Mouse (Mus musculus): ENCODE measurements at regions not wholly inside any gene's neighbourhood (a gene's known extent, or its start where the extent isn't known, plus 50 kb on each side); places are given as distances from the start of the nearest gene placed in this dataset.

DNA sequence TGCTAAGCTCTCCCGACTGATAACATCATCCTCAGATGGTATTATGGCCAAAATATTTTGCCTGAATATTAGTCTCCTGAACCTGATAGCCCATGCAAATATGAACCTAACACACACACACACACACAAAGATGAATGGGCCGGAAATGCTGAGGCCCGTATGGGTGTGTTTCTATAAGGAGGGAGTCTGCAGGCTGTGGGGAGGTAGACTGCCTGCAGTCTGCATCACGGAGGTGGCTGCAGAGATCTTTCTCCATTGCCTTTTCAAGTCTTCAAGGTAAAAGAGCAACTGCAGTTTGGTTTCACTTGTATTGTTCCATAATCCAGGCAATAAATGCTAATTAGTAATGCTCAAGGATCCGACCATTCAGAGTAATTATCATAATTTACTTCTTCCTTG is 424.3 kb upstream of the Ubash3b start:
- Histone ChIP-seq H3K4me2 (peak overlapping the region; percentile 51), H3K4me3 (no peak overlapping the region), H3K36me3 (peaks cover 50% of the 10 kb centered on the region), H3K9me3 (no peaks in the 10 kb centered on the region), H3K9ac (peak overlapping the region; percentile 68), H3K4me1 (peaks cover 57% of the 10 kb centered on the region), H3K27ac (replicated peaks) (peak overlapping the region; percentile 33; the same call in 1 of the 2 replicates), H3K27me3 (replicated peaks) (no peaks in the 10 kb centered on the region)
- ATAC-seq (ENCODE audit: extremely low read depth, insufficient number of reproducible peaks, low FRiP score, low TSS enrichment) = no peak
- 65% methylated on average over 5 of the region's 5 CpGs for WGBS

DNA sequence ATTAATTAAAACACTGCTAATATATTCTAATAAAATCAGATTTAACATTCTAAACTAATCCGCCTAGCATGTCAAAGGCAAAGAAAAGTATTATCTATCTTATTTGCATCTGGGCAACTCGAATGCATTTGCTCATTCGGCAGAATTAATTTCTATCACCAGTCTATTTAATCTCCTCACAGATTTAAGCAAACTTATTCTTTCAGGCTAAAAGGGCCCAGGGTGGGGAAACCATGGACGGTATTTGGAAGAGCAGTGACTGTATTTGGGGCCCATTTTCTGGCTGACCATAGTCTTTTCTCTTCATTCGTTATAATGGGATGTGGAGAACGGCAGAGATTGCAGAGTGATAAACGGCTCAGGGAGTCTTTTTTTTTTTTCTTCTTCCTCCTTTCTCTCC is 423.5 kb upstream of the Ubash3b start:
- Histone ChIP-seq H3K27me3 (replicated peaks) (no peaks in the 10 kb centered on the region), H3K4me2 (peak overlapping the region; percentile 53), H3K4me1 (peaks cover 55% of the 10 kb centered on the region), H3K4me3 (peak overlapping the region; percentile 23), H3K27ac (replicated peaks) (0 out of 2 replicates have a peak overlapping the region, but pooled peaks have one; percentile 20), H3K9ac (peak overlapping the region; percentile 65; the same call in 1 of the 2 replicates), H3K36me3 (peaks cover 42% of the 10 kb centered on the region), H3K9me3 (no peaks in the 10 kb centered on the region)
- 60% methylated on average over 7 of the region's 7 CpGs for WGBS
- ATAC-seq (ENCODE audit: extremely low read depth, insufficient number of reproducible peaks, low FRiP score, low TSS enrichment) = no peak

DNA sequence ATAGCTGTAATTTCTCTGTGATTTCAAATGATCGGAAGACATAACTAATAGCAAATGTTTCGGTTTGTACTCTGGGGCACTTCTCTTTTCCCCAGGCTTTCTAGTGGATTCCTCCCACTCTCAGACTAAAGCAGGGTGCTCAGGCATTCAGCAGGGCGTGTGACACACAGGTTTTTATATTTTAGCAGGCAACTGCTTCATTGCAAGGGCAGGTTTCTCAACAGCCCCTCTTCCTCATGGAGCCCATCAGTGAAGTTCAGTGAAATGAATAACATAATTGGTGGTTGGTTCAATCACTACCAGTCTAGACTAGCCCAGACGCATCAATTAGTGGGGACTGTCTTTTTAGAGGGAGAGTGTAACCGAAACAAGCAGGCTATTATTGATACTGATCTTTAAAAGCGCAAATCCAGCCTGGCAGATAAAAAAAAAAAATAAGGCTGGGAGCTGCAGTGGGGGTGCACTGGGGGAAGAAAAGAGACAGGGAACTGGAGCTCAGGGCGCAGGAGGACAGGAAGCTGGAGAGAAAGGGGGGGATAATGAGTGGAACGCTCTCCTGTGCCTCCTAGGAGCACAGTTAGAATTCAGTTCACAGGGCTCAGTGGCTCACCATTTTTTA is 422.3 kb upstream of the Ubash3b start:
- Histone ChIP-seq H3K27ac (replicated peaks) (peak overlapping the region; percentile 93), H3K4me2 (peak overlapping the region; percentile 75), H3K27me3 (replicated peaks) (no peaks in the 10 kb centered on the region), H3K9ac (peak overlapping the region; percentile 93), H3K4me1 (peaks cover 50% of the 10 kb centered on the region), H3K9me3 (no peaks in the 10 kb centered on the region), H3K4me3 (peak overlapping the region; percentile 78), H3K36me3 (peaks cover 30% of the 10 kb centered on the region)
- 39% methylated on average over 8 of the region's 8 CpGs for WGBS
- no peak for ATAC-seq (ENCODE audit: extremely low read depth, insufficient number of reproducible peaks, low FRiP score, low TSS enrichment)

DNA sequence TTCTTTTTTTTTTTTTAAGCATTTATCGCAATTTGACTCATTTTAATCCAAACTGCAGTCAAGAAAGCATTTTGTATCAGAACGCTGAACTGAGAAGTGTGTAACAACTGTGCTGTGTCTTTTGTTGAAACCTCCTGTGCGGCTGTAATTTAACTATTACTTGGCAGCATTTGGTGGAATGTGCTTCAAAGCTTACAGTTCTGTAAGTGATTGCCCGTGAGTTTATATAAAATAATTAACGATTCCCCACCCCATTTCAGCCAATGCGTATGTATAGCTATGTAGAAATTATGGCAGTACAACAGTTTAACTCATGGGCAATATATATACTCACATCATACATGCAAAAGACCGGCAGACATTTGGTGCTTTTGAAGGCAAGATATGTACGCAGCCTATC is 421.8 kb upstream of the Ubash3b start:
- peak overlapping the region; percentile 93 for H3K27ac ChIP-seq (replicated peaks)
- peaks cover 50% of the 10 kb centered on the region for H3K4me1 ChIP-seq
- peak overlapping the region; percentile 93 for H3K9ac ChIP-seq
- peak overlapping the region; percentile 75 for H3K4me2 ChIP-seq
- no peaks in the 10 kb centered on the region for H3K27me3 ChIP-seq (replicated peaks)
- ATAC-seq (ENCODE audit: extremely low read depth, insufficient number of reproducible peaks, low FRiP score, low TSS enrichment) = no peak
- peak overlapping the region; percentile 78 for H3K4me3 ChIP-seq
- no peaks in the 10 kb centered on the region for H3K9me3 ChIP-seq
- H3K36me3 ChIP-seq = peaks cover 25% of the 10 kb centered on the region
- 59% methylated on average over 8 of the region's 8 CpGs for WGBS

- no peak for ATAC-seq (ENCODE audit: extremely low read depth, insufficient number of reproducible peaks, low FRiP score, low TSS enrichment)
- peak overlapping the region; percentile 78 for H3K4me3 ChIP-seq
- 44% methylated on average over 5 of the region's 5 CpGs for WGBS
- H3K36me3 ChIP-seq = peaks cover 22% of the 10 kb centered on the region
- H3K27me3 ChIP-seq (replicated peaks) = no peaks in the 10 kb centered on the region
- peak overlapping the region; percentile 93 for H3K9ac ChIP-seq
- H3K4me2 ChIP-seq = peak overlapping the region; percentile 75
- peaks cover 55% of the 10 kb centered on the region for H3K4me1 ChIP-seq
- H3K27ac ChIP-seq (replicated peaks) = peak overlapping the region; percentile 93
- no peaks in the 10 kb centered on the region for H3K9me3 ChIP-seq
Measured at GRCm38 (mm10) chr9:41582711-41583236, 421.3 kb upstream of the Ubash3b start.

DNA sequence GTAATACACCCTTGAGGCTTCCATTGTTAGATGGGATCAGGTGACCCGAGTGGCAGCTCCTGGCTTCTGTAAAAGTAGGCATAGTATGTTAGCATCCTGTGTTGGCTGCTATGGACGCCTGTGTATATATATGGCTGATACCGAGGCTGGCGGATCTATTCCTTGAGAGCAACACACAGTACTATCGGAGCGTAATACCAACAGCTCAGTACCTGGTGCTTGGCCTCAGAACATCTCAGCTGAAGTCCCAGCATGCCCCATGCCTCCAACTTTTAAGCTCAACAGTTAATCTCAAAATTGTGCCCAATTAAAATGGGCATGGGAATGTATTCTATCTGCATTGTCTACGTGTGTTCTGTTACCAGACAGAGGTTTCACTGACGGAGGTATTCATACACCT is 420.7 kb upstream of the Ubash3b start:
- Histone ChIP-seq H3K27me3 (replicated peaks) (no peaks in the 10 kb centered on the region), H3K4me1 (peaks cover 54% of the 10 kb centered on the region), H3K9me3 (no peaks in the 10 kb centered on the region), H3K36me3 (peaks cover 16% of the 10 kb centered on the region), H3K9ac (peak overlapping the region; percentile 93), H3K4me2 (peak overlapping the region; percentile 75), H3K4me3 (peak overlapping the region; percentile 78), H3K27ac (replicated peaks) (peak overlapping the region; percentile 93)
- WGBS = 41% methylated on average over 8 of the region's 8 CpGs
- no peak for ATAC-seq (ENCODE audit: extremely low read depth, insufficient number of reproducible peaks, low FRiP score, low TSS enrichment)

- peak overlapping the region; percentile 78 for H3K4me3 ChIP-seq
- peaks cover 11% of the 10 kb centered on the region for H3K36me3 ChIP-seq
- ATAC-seq (ENCODE audit: extremely low read depth, insufficient number of reproducible peaks, low FRiP score, low TSS enrichment) = no peak
- no peaks in the 10 kb centered on the region for H3K27me3 ChIP-seq (replicated peaks)
- H3K9me3 ChIP-seq = no peaks in the 10 kb centered on the region
- H3K4me1 ChIP-seq = peaks cover 50% of the 10 kb centered on the region
- H3K9ac ChIP-seq = peak overlapping the region; percentile 93
- H3K4me2 ChIP-seq = peak overlapping the region; percentile 75
- peak overlapping the region; percentile 93 for H3K27ac ChIP-seq (replicated peaks)
- WGBS = 23% methylated on average over 9 of the region's 9 CpGs
Measured at GRCm38 (mm10) chr9:41581741-41582140, 420.2 kb upstream of the Ubash3b start.

DNA sequence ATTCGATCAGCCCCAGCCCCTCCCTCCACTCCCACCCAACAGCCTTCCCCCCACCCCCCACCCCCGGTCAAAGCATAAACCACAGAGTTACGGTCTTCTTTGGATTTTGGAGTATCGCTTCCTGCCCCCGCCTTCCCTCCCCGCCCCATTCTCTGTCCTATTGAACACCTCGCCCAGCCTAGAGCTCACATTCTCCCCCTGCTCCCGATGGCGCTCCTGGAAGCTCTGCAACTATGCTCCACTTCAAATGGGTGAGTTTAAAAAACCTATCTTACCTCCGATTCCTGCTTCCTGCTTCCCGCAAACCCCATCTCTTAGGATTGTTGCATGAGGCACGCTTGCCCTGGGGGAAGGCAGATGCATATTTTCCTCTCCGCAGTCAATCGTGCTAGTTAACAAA is 419.7 kb upstream of the Ubash3b start:
- H3K9me3 ChIP-seq = no peaks in the 10 kb centered on the region
- under 1% methylated on average over 14 of the region's 14 CpGs for WGBS
- peak overlapping the region; percentile 93 for H3K27ac ChIP-seq (replicated peaks)
- peak overlapping the region; percentile 78 for H3K4me3 ChIP-seq
- H3K36me3 ChIP-seq = peaks cover 5% of the 10 kb centered on the region
- H3K4me2 ChIP-seq = peak overlapping the region; percentile 75
- H3K4me1 ChIP-seq = peaks cover 46% of the 10 kb centered on the region
- ATAC-seq (ENCODE audit: extremely low read depth, insufficient number of reproducible peaks, low FRiP score, low TSS enrichment) = no peak
- H3K27me3 ChIP-seq (replicated peaks) = no peaks in the 10 kb centered on the region
- peak overlapping the region; percentile 93 for H3K9ac ChIP-seq

GRCm38 (mm10) chr9:41580611-41581041 is 419.1 kb upstream of the Ubash3b start:
- Histone ChIP-seq H3K36me3 (peaks cover under 1% of the 10 kb centered on the region), H3K4me3 (peak overlapping the region; percentile 78), H3K9ac (peak overlapping the region; percentile 93), H3K4me1 (peaks cover 46% of the 10 kb centered on the region), H3K9me3 (no peaks in the 10 kb centered on the region), H3K27ac (replicated peaks) (peak overlapping the region; percentile 93), H3K4me2 (peak overlapping the region; percentile 75), H3K27me3 (replicated peaks) (no peaks in the 10 kb centered on the region)
- 0% methylated on average over 13 of the region's 13 CpGs for WGBS
- no peak for ATAC-seq (ENCODE audit: extremely low read depth, insufficient number of reproducible peaks, low FRiP score, low TSS enrichment)

- Histone ChIP-seq H3K36me3 (no peaks in the 10 kb centered on the region), H3K27me3 (replicated peaks) (no peaks in the 10 kb centered on the region), H3K9ac (peak overlapping the region; percentile 93), H3K4me2 (peak overlapping the region; percentile 75), H3K27ac (replicated peaks) (peak overlapping the region; percentile 93), H3K9me3 (no peaks in the 10 kb centered on the region), H3K4me3 (peak overlapping the region; percentile 78), H3K4me1 (peaks cover 45% of the 10 kb centered on the region)
- WGBS = 0% methylated on average over 4 of the region's 4 CpGs
- ATAC-seq (ENCODE audit: extremely low read depth, insufficient number of reproducible peaks, low FRiP score, low TSS enrichment) = 0 out of 2 replicates have a peak, but pooled peaks have one; percentile 16
Measured at GRCm38 (mm10) chr9:41580067-41580466, 418.6 kb upstream of the Ubash3b start.

DNA sequence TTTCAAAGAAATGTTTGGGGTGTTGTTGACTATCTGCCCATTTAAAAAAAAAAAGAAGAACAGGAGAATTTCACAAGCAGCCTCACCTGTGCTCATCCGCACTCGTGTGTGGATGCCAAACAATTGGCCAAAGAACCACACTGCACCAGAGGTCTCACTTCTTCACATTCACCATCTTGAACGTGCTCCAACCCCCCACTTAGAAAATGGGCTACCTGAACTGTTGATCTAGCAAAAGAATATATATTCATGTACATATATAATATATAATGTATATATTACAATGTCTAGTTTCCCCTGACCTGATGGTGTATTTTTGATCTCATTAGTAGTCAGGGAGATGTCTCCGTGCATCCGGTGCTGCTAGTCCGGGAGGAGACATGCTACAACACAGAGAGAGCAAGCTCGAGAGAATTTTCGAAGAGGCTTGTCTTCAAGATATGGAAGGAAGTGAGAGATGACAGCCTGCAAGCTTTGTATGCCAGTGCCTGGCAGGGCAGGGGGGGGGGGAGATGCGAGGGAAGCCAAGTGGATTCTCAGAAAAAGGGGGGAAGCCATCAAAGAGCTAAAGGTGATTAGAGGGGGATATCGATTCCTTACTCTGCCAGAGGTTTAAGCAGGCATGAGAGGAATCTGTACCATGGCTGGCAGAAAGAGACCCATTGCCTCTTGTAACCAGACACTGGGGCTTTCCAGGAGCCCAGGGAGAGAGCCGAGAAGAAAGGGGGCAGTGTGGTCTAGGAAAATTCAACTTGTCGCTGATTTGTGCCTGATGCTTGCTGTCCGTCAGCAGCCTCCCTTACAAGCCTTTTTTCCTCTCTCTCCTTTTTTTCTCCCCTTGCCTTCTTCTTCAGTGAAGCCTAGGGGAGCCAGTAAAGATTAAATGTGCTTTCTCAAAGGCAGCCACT is 417.9 kb upstream of the Ubash3b start:
- H3K27ac ChIP-seq (replicated peaks) = peak overlapping the region; percentile 93
- peaks cover 43% of the 10 kb centered on the region for H3K4me1 ChIP-seq
- WGBS = 24% methylated on average over 13 of the region's 13 CpGs
- peak overlapping the region; percentile 93 for H3K9ac ChIP-seq
- H3K27me3 ChIP-seq (replicated peaks) = no peaks in the 10 kb centered on the region
- peak; percentile 34; the same call in 1 of the 2 replicates for ATAC-seq (ENCODE audit: extremely low read depth, insufficient number of reproducible peaks, low FRiP score, low TSS enrichment)
- peak overlapping the region; percentile 78 for H3K4me3 ChIP-seq
- no peaks in the 10 kb centered on the region for H3K36me3 ChIP-seq
- H3K9me3 ChIP-seq = no peaks in the 10 kb centered on the region
- peak overlapping the region; percentile 75 for H3K4me2 ChIP-seq
